Mouse (Mus musculus) ES-E14 (cell line): ENCODE measurements around the gene Naaa. TPM values are rescaled to one million over a fixed set of nuclear protein-coding genes. Genes with fewer than 3 reads are reported as not detected.

ENCODE experiments used
- DNase-seq: peaks from one replicate; pipeline ENCODE4 v3.0.0-alpha.2; 2013; ENCODE audit warnings: low read depth, low spot score
- H3K27ac ChIP-seq: 2 replicates; pipeline ENCODE4 v1.5.1; 2012; ENCODE audit warnings: low read depth, mild to moderate bottlenecking, low read length, moderate library complexity, mixed read lengths; ENCODE audit not compliant: poor library complexity, insufficient read depth, severe bottlenecking
- H3K36me3 ChIP-seq: 2 replicates; pipeline ENCODE4 v1.6.1; 2012; ENCODE audit warnings: mild to moderate bottlenecking, low read length, moderate library complexity, mixed read lengths; ENCODE audit not compliant: control insufficient read depth, poor library complexity, insufficient read depth, severe bottlenecking
- H3K4me1 ChIP-seq, 2 experiments: fragments of 150-350 bp in 1 of 2; sonication (generic) in 1 of 2; 2 replicates each; pipeline ENCODE4 v1.6.1; 2012; ENCODE audit warnings: low read length in 2 of 2, mild to moderate bottlenecking in 1 of 2, mixed read lengths in 1 of 2; ENCODE audit not compliant: control insufficient read depth in 2 of 2, insufficient read depth in 2 of 2, poor library complexity in 1 of 2
- H3K4me3 ChIP-seq, 2 experiments: fragments of 150-350 bp in 1 of 2; sonication (generic) in 1 of 2; 2 replicates each; pipeline ENCODE4 v1.5.1; 2012; ENCODE audit warnings: low read length in 2 of 2, low read depth in 1 of 2, mild to moderate bottlenecking in 1 of 2, mixed read lengths in 1 of 2; ENCODE audit not compliant: insufficient read depth in 1 of 2, poor library complexity in 1 of 2, severe bottlenecking in 1 of 2
- H3K9ac ChIP-seq: 2 replicates; pipeline ENCODE4 v1.6.1; 2012; ENCODE audit warnings: low read depth, mild to moderate bottlenecking, low read length, mixed read lengths; ENCODE audit not compliant: poor library complexity, insufficient read depth, severe bottlenecking
- H3K9me3 ChIP-seq: fragments of 150-350 bp; sonication (generic); 2 replicates; pipeline ENCODE4 v1.6.1; 2012; ENCODE audit warnings: low read depth, mild to moderate bottlenecking, low read length; ENCODE audit not compliant: control insufficient read depth, insufficient read depth
- CHD2 ChIP-seq: IDR thresholded peaks from 2 replicates; pipeline ENCODE4 v1.6.1; 2014; ENCODE audit warnings: mild to moderate bottlenecking, low read depth, low read length, inconsistent platforms
- HCFC1 ChIP-seq: IDR thresholded peaks from 2 replicates; pipeline ENCODE4 v1.6.1; 2012; ENCODE audit warnings: low read length, inconsistent platforms, borderline replicate concordance; ENCODE audit not compliant: insufficient read depth
- MAFK ChIP-seq: IDR thresholded peaks from 2 replicates; pipeline ENCODE4 v1.6.1; 2014; ENCODE audit warnings: mild to moderate bottlenecking, low read depth, low read length, inconsistent platforms; ENCODE audit not compliant: insufficient read depth
- ZC3H11A ChIP-seq: IDR thresholded peaks from 2 replicates; pipeline ENCODE4 v1.6.1; 2012; ENCODE audit warnings: low read depth, mild to moderate bottlenecking, inconsistent platforms, low read length, borderline replicate concordance
- ZNF384 ChIP-seq: IDR thresholded peaks from 2 replicates; pipeline ENCODE4 v1.6.1; 2012; ENCODE audit warnings: low read depth, low read length, inconsistent platforms
- in situ Hi-C, 2 experiments: fragments of 600-800 bp; cut with MboI; formaldehyde crosslinking; loops; one replicate each; pipeline ENCODE4 v1.15.1; 2025; ENCODE audit warnings: low sequenced_read_pairs in 2 of 2, inconsistent platforms in 1 of 2; ENCODE audit not compliant: unreplicated experiment in 2 of 2
- total RNA-seq: library from RNA; depleted of rRNA; stranded (reverse); fragments of 300-350 nt; gene quantifications from 2 replicates; pipeline ENCODE4 v1.2.3, GENCODE M21; 2012

The Naaa gene
- total RNA-seq, 1 experiment: 9.8 TPM

- H3K9ac ChIP-seq: no peak overlapping the region
- TF ChIP-seq ZNF384 (no peak), HCFC1 (no peak), ZC3H11A (no peak)
- H3K9me3 ChIP-seq: no peaks in the 10 kb centered on the region
- no peak for DNase-seq
- no peak overlapping the region for H3K27ac ChIP-seq
- no peak overlapping the region for H3K4me3 ChIP-seq
- H3K36me3 ChIP-seq: peaks cover 65% of the 10 kb centered on the region
- no peaks in the 10 kb centered on the region for H3K4me1 ChIP-seq
- in situ Hi-C loops: no loop called here
Measured at GRCm38 (mm10) chr5:92294525-92294924, 16.6 kb upstream of the Naaa start.

DNA sequence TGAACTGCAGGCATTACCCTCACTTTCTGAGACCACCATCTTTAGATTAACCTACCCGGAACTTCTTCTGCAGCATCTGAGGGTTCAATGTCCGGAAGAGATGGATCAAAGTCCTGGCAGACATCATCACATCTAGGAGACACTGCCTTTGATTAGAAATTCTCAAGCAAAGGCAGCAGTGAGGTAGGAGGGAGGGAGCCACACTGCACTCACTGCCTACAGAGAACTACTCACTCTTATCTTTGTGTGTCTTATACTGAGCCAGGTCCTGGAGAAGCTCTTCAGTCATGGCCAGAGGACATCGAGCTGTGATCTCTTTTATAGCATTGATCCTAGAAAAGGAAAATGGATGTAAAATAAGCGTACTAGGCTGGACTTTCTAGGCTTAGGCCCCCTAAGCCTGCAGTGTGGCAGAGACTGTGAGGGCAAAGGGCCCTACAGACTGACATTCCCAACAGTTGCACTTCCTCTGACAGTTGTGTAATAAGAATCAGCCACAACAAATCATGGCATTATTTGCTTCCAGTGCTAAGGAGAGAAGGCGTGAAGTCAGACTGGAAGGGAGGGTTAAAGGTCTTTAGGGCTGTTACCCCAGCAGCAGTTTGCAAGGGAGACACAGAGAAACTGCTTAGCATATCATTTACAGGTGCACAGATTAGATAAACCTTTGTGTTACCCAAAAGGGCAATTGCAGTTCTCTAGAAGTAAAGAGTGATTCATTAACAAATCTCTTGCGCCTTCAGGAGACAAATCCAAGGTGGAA lies 13.9 kb upstream of the Naaa start:
- no peaks in the 10 kb centered on the region for H3K4me1 ChIP-seq
- peaks cover 70% of the 10 kb centered on the region for H3K36me3 ChIP-seq
- no peak overlapping the region for H3K4me3 ChIP-seq
- no peak for TF ChIP-seq MAFK
- TF ChIP-seq ZC3H11A: no peak
- no peak for TF ChIP-seq CHD2
- TF ChIP-seq ZNF384: no peak
- no peak for TF ChIP-seq HCFC1
- DNase-seq: no peak
- in situ Hi-C loops: no loop called here
- no peak overlapping the region for H3K27ac ChIP-seq
- no peak overlapping the region for H3K9ac ChIP-seq
- H3K9me3 ChIP-seq: no peaks in the 10 kb centered on the region

GRCm38 (mm10) chr5:92287840-92288239 lies 9.9 kb upstream of the Naaa start:
- no peak overlapping the region for H3K27ac ChIP-seq
- peaks cover 56% of the 10 kb centered on the region for H3K36me3 ChIP-seq
- H3K4me3 ChIP-seq: no peak overlapping the region
- H3K9ac ChIP-seq: no peak overlapping the region
- in situ Hi-C loops: loop anchor here in 1 of 2 experiments (10.0 kb wide), 1 partner anchor 127 kb away; no protein-coding TSS in a partner anchor
- DNase-seq: no peak
- no peaks in the 10 kb centered on the region; a peak in 1 of 4 replicates for H3K4me1 ChIP-seq
- H3K9me3 ChIP-seq: no peaks in the 10 kb centered on the region
- TF ChIP-seq MAFK (no peak), CHD2 (no peak), HCFC1 (no peak), ZNF384 (no peak), ZC3H11A (no peak)

GRCm38 (mm10) chr5:92283107-92283506 lies 5.1 kb upstream of the Naaa start:
- Histone ChIP-seq H3K27ac (no peak overlapping the region), H3K9me3 (no peaks in the 10 kb centered on the region), H3K36me3 (peaks cover 25% of the 10 kb centered on the region), H3K4me1 (peaks cover 0 to 3% of the 10 kb centered on the region in 2 experiments; a peak in 2 of 4 replicates), H3K9ac (no peak overlapping the region), H3K4me3 (no peak overlapping the region)
- DNase-seq: no peak
- in situ Hi-C loops: loop anchor here in 1 of 2 experiments (10.0 kb wide), 1 partner anchor 132 kb away; no protein-coding TSS in a partner anchor
- TF ChIP-seq CHD2: no peak
- no peak for TF ChIP-seq MAFK
- TF ChIP-seq ZC3H11A: no peak
- no peak for TF ChIP-seq ZNF384
- TF ChIP-seq HCFC1: no peak

DNA sequence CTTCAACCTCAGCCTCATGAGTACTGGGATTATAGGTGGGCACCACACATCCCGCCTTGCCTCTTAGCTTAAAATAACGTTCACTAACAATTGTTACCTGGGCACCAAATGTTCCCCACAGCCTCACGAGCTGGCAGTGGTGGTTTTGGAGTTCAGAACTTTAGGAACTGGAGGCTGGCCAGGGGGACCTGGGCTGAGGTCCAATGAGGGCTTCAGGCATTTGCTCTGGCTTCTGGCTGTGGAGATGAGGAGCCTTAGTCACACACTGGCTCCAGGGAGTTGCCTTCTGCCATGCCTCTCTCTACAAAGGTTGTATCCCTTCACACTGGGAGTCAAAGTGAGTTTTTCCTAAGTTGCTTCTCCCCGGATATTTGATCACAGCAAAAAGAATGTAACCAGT lies 4.6 kb upstream of the Naaa start:
- TF ChIP-seq HCFC1 (no peak), MAFK (no peak), ZNF384 (no peak), ZC3H11A (no peak), CHD2 (no peak)
- Histone ChIP-seq H3K4me1 (peaks cover 0 to 3% of the 10 kb centered on the region in 2 experiments; a peak in 2 of 4 replicates), H3K9me3 (no peaks in the 10 kb centered on the region), H3K4me3 (no peak overlapping the region), H3K9ac (no peak overlapping the region), H3K36me3 (peaks cover 20% of the 10 kb centered on the region), H3K27ac (no peak overlapping the region)
- no peak for DNase-seq
- in situ Hi-C loops: loop anchor here in 1 of 2 experiments (10.0 kb wide), 1 partner anchor 132 kb away; no protein-coding TSS in a partner anchor
